12 mouse cellular contexts compared by ENCODE assay signal in the genomic region with DNA sequence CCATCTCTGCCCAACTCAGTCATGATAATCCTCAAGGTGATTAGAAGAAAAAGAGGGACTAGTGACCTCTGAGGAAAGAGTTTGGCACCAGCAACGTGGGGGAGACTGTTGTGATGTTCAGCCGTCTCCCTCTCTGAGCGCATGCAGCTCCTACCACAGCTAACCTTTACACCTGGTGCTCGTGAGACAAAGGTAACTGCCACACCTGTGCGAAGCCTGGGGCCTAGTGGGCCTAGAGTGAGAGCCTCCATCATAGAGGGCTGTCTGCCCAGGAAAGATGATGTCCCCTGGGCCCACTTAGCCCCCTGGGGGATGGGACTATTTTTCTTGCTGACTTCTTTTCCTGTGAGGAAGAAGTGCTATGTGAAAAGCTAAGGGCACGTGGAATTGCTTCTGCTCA.
"Had no signal": no experiment of that assay in that cellular context is flagged by ENCODE, and none has a peak within 500 bp of the region (broad histone marks: within the 10 kb centered on the region; RNA-seq: fewer than 3 reads in every experiment).

No protein-coding gene starts in this region.

- DNase-seq: retina, postnatal 1 day; right cerebral cortex, adult 18-20 months; right cerebral cortex, postnatal 14 days; right cerebral cortex, postnatal 25 days; right cerebral cortex, postnatal 4 days; spleen, adult 18-20 months; thymus, adult 18-20 months; thymus, adult 2 months; thymus, postnatal 14 days; thymus, postnatal 25 days; thymus, postnatal 36 days; thymus, postnatal 4 days had no signal
